Mouse (Mus musculus) B cell, adult 2 months (primary cell): Measurements from ENCODE around the gene Mad1l1.

Experiments
- DNase-seq, 2 experiments: peaks; one replicate each; pipeline ENCODE4 v3.0.0; 2022

Mad1l1 gene

GRCm38 (mm10) chr5:140082204-140082812 lies 239.0 kb downstream of the Mad1l1 start:
- no peak for DNase-seq

- DNase-seq = no peak
Measured at GRCm38 (mm10) chr5:140081084-140081483, 240.3 kb downstream of the Mad1l1 start.

- no peak for DNase-seq
Measured at GRCm38 (mm10) chr5:140079511-140079910, 241.8 kb downstream of the Mad1l1 start.

- DNase-seq = no peak
Measured at GRCm38 (mm10) chr5:140078406-140078805, 242.9 kb downstream of the Mad1l1 start.

GRCm38 (mm10) chr5:140076438-140076837 lies 244.9 kb downstream of the Mad1l1 start:
- DNase-seq = no peak

- DNase-seq = no peak
Measured at GRCm38 (mm10) chr5:140073671-140074116, 247.7 kb downstream of the Mad1l1 start.

GRCm38 (mm10) chr5:140073148-140073670 lies 248.1 kb downstream of the Mad1l1 start:
- DNase-seq = no peak

- no peak for DNase-seq
Measured at GRCm38 (mm10) chr5:140068506-140068905, 252.8 kb downstream of the Mad1l1 start.

- no peak for DNase-seq
Measured at GRCm38 (mm10) chr5:140068051-140068450, 253.3 kb downstream of the Mad1l1 start.

GRCm38 (mm10) chr5:140066769-140067168 lies 254.6 kb downstream of the Mad1l1 start:
- no peak for DNase-seq

GRCm38 (mm10) chr5:140066281-140066680 lies 255.1 kb downstream of the Mad1l1 start:
- DNase-seq = no peak

- DNase-seq = no peak
Measured at GRCm38 (mm10) chr5:140065281-140065945, 255.9 kb downstream of the Mad1l1 start.

GRCm38 (mm10) chr5:140064521-140064920 lies 256.8 kb downstream of the Mad1l1 start:
- no peak for DNase-seq

- DNase-seq = no peak
Measured at GRCm38 (mm10) chr5:140062828-140063227, 258.5 kb downstream of the Mad1l1 start.

GRCm38 (mm10) chr5:140062316-140062715 lies 259.0 kb downstream of the Mad1l1 start:
- DNase-seq = no peak

GRCm38 (mm10) chr5:140061296-140061879 lies 260.0 kb downstream of the Mad1l1 start:
- no peak for DNase-seq

- DNase-seq = no peak
Measured at GRCm38 (mm10) chr5:140056291-140056690, 265.1 kb downstream of the Mad1l1 start.

GRCm38 (mm10) chr5:140055431-140055830 lies 265.9 kb downstream of the Mad1l1 start:
- DNase-seq = no peak

GRCm38 (mm10) chr5:140053626-140054025 lies 267.7 kb downstream of the Mad1l1 start:
- no peak for DNase-seq

GRCm38 (mm10) chr5:140052405-140052804 lies 268.9 kb downstream of the Mad1l1 start:
- no peak for DNase-seq

GRCm38 (mm10) chr5:140045453-140045852 lies 275.9 kb downstream of the Mad1l1 start:
- DNase-seq = no peak

GRCm38 (mm10) chr5:140043002-140043401 lies 278.4 kb downstream of the Mad1l1 start:
- DNase-seq = no peak

GRCm38 (mm10) chr5:140042002-140042611 lies 279.2 kb downstream of the Mad1l1 start:
- no peak for DNase-seq

- DNase-seq = no peak
Measured at GRCm38 (mm10) chr5:140041055-140041454, 280.3 kb downstream of the Mad1l1 start.
